Mouse (Mus musculus): ENCODE measurements at regions not wholly inside any gene's neighbourhood (a gene's known extent, or its start where the extent isn't known, plus 50 kb on each side); places are given as distances from the start of the nearest gene placed in this dataset.

DNA sequence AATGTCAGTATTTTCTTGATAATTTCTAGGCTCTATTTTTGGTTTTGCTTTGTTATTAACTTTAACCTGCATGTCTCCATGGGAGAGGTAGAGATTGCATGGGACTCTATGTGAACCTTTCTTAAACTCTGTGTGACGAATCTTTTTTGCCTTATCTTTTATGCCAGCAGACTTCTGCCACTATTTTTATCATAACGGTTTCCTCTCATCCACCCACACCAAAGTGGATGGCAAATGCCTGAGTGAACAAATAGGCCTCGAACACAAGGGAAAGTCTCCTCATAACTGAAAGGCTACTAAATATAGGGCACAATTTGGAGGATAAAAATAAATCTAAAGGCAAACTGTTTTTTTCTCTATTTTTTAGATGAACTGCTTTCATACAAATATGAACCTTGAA lies 343.3 kb upstream of the Ctso start:
- DNase-seq (ENCODE audit: low spot score) (no peak), ATAC-seq (ENCODE audit: extremely low read depth, insufficient number of reproducible peaks, low FRiP score, poor library complexity, severe bottlenecking) (no peak)
- Histone ChIP-seq H3K4me3 (ENCODE audit: low read depth, low read length) (no peak overlapping the region), H3K27me3 (ENCODE audit: insufficient read depth, low read length) (no peaks in the 10 kb centered on the region), H3K36me3 (replicated peaks) (no peaks in the 10 kb centered on the region), H3K4me1 (ENCODE audit: insufficient read depth, low read depth, low read length) (no peaks in the 10 kb centered on the region), H3K9me3 (replicated peaks) (no peaks in the 10 kb centered on the region)
- TF ChIP-seq GATA2 (IDR thresholded peaks at IDR 0.05; ENCODE audit: borderline replicate concordance, low read depth, low read length) (no peak), CTCF (IDR thresholded peaks at IDR 0.05; ENCODE audit: low read depth, low read length) (no peak), TAL1 (conservative IDR thresholded peaks at IDR 0.05; ENCODE audit: low read depth, low read length) (no peak), POLR2AphosphoS5 (IDR thresholded peaks at IDR 0.05; ENCODE audit: insufficient replicate concordance, low read depth, low read length) (no peak), GATA1 (IDR thresholded peaks at IDR 0.05; ENCODE audit: borderline replicate concordance, low read length) (no peak)

DNA sequence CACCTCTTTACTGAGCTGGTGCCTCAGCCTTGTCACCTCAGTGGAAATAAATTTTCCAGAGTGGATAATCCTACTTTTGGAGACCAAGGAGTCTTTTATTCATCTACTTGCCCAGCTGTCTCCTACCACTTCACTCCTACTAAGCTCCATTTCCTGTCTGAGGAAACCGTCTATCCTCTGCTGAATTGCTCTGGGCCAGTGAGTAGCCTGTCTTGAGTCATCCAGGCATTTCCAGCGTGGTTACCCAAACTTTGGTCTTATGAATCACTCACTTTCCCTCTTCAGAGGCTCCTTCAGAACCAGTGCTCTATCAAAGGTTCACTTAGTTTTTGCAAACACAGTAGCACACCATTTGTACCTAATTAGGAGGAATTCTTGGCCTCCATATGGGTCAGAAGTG lies 303.2 kb upstream of the Ctso start:
- H3K4me3 ChIP-seq (ENCODE audit: low read depth, low read length) = no peak overlapping the region
- no peak for ATAC-seq (ENCODE audit: extremely low read depth, insufficient number of reproducible peaks, low FRiP score, poor library complexity, severe bottlenecking)
- no peaks in the 10 kb centered on the region for H3K27me3 ChIP-seq (ENCODE audit: insufficient read depth, low read length)
- no peak for DNase-seq (ENCODE audit: low spot score)
- no peaks in the 10 kb centered on the region for H3K36me3 ChIP-seq (replicated peaks)
- TF ChIP-seq GATA1 (IDR thresholded peaks at IDR 0.05; ENCODE audit: borderline replicate concordance, low read length) (no peak), GATA2 (IDR thresholded peaks at IDR 0.05; ENCODE audit: borderline replicate concordance, low read depth, low read length) (no peak), TAL1 (conservative IDR thresholded peaks at IDR 0.05; ENCODE audit: low read depth, low read length) (no peak), POLR2AphosphoS5 (IDR thresholded peaks at IDR 0.05; ENCODE audit: insufficient replicate concordance, low read depth, low read length) (no peak), CTCF (IDR thresholded peaks at IDR 0.05; ENCODE audit: low read depth, low read length) (no peak)
- H3K4me1 ChIP-seq (ENCODE audit: insufficient read depth, low read depth, low read length) = no peaks in the 10 kb centered on the region
- H3K9me3 ChIP-seq (replicated peaks) = no peaks in the 10 kb centered on the region

DNA sequence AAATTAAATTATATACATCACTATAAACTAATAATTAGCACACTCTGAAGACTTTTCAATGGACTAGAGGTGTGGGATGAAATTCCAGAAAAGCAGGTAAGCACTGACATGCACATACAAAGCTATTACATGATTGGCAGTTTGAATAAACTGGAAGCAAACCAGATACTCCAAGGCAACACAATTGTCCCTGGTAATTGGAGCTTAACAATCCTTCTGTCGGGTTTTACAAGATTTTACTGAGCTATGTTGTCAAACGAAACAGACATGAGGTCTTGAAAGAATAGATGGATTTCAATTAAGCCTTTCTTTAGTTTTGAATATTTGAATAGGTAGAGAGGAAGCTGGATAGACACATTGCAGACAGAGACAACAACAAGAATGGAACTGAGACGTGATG lies 273.9 kb upstream of the Ctso start:
- DNase-seq (ENCODE audit: low spot score) (no peak), ATAC-seq (ENCODE audit: extremely low read depth, insufficient number of reproducible peaks, low FRiP score, poor library complexity, severe bottlenecking) (no peak)
- Histone ChIP-seq H3K36me3 (replicated peaks) (no peaks in the 10 kb centered on the region), H3K27me3 (ENCODE audit: insufficient read depth, low read length) (no peaks in the 10 kb centered on the region), H3K4me1 (ENCODE audit: insufficient read depth, low read depth, low read length) (no peaks in the 10 kb centered on the region), H3K9me3 (replicated peaks) (0 out of 2 replicates have a peak, but pooled peaks cover 2% of the 10 kb centered on the region), H3K4me3 (ENCODE audit: low read depth, low read length) (no peak overlapping the region)
- TF ChIP-seq CTCF (IDR thresholded peaks at IDR 0.05; ENCODE audit: low read depth, low read length) (no peak), TAL1 (conservative IDR thresholded peaks at IDR 0.05; ENCODE audit: low read depth, low read length) (no peak), GATA1 (IDR thresholded peaks at IDR 0.05; ENCODE audit: borderline replicate concordance, low read length) (no peak), GATA2 (IDR thresholded peaks at IDR 0.05; ENCODE audit: borderline replicate concordance, low read depth, low read length) (no peak), POLR2AphosphoS5 (IDR thresholded peaks at IDR 0.05; ENCODE audit: insufficient replicate concordance, low read depth, low read length) (no peak)

DNA sequence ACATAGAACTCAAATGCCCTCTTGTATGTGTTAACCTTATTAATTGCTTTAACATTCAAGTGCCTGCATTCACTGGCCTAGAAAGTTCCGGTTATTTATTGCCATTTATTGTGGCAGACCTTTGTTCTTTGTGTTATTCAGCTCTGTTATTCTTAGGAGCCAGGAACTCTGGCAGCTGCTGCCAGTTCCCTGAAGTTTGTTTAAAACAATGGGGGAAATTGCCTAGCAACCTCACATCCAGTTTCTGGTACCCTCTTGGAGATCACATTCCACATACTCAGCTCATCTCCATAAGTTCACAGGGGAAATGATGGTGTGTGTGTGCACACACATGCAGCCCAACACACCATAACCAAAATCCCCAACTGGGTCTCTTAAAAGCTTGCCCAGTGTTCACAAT lies 270.8 kb upstream of the Ctso start:
- Histone ChIP-seq H3K27me3 (ENCODE audit: insufficient read depth, low read length) (no peaks in the 10 kb centered on the region), H3K36me3 (replicated peaks) (no peaks in the 10 kb centered on the region), H3K4me1 (ENCODE audit: insufficient read depth, low read depth, low read length) (no peaks in the 10 kb centered on the region), H3K4me3 (ENCODE audit: low read depth, low read length) (no peak overlapping the region), H3K9me3 (replicated peaks) (no peaks in the 10 kb centered on the region)
- ATAC-seq (ENCODE audit: extremely low read depth, insufficient number of reproducible peaks, low FRiP score, poor library complexity, severe bottlenecking) = no peak
- TF ChIP-seq GATA2 (IDR thresholded peaks at IDR 0.05; ENCODE audit: borderline replicate concordance, low read depth, low read length) = no peak
- no peak for TF ChIP-seq GATA1 (IDR thresholded peaks at IDR 0.05; ENCODE audit: borderline replicate concordance, low read length)
- TF ChIP-seq POLR2AphosphoS5 (IDR thresholded peaks at IDR 0.05; ENCODE audit: insufficient replicate concordance, low read depth, low read length) = no peak
- TF ChIP-seq CTCF (IDR thresholded peaks at IDR 0.05; ENCODE audit: low read depth, low read length) = no peak
- TF ChIP-seq TAL1 (conservative IDR thresholded peaks at IDR 0.05; ENCODE audit: low read depth, low read length) = no peak
- no peak for DNase-seq (ENCODE audit: low spot score)

DNA sequence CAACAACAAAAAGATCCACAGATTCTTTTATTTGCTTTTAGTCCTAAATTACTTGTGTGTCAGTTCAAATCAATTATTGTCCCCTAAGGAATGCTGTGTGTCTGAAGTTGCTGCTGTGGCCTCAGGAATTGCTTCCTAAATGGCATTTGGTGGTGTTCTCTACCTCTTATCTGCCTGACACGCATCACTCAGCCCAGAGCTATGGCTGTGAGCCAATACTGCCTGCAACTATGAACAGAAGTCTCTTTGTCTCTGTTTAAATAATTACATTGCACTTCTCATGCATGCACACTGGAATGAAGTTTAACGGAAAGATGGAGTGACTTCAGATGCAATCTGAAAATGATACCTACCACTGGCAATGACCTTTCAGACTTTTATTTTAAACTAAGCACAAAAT lies 266.1 kb upstream of the Ctso start:
- no peaks in the 10 kb centered on the region for H3K27me3 ChIP-seq (ENCODE audit: insufficient read depth, low read length)
- H3K4me1 ChIP-seq (ENCODE audit: insufficient read depth, low read depth, low read length) = no peaks in the 10 kb centered on the region
- H3K4me3 ChIP-seq (ENCODE audit: low read depth, low read length) = no peak overlapping the region
- no peaks in the 10 kb centered on the region for H3K36me3 ChIP-seq (replicated peaks)
- DNase-seq (ENCODE audit: low spot score) (no peak), ATAC-seq (ENCODE audit: extremely low read depth, insufficient number of reproducible peaks, low FRiP score, poor library complexity, severe bottlenecking) (no peak)
- no peaks in the 10 kb centered on the region for H3K9me3 ChIP-seq (replicated peaks)
- TF ChIP-seq TAL1 (conservative IDR thresholded peaks at IDR 0.05; ENCODE audit: low read depth, low read length) (no peak), CTCF (IDR thresholded peaks at IDR 0.05; ENCODE audit: low read depth, low read length) (no peak), GATA2 (IDR thresholded peaks at IDR 0.05; ENCODE audit: borderline replicate concordance, low read depth, low read length) (no peak), GATA1 (IDR thresholded peaks at IDR 0.05; ENCODE audit: borderline replicate concordance, low read length) (no peak), POLR2AphosphoS5 (IDR thresholded peaks at IDR 0.05; ENCODE audit: insufficient replicate concordance, low read depth, low read length) (no peak)

DNA sequence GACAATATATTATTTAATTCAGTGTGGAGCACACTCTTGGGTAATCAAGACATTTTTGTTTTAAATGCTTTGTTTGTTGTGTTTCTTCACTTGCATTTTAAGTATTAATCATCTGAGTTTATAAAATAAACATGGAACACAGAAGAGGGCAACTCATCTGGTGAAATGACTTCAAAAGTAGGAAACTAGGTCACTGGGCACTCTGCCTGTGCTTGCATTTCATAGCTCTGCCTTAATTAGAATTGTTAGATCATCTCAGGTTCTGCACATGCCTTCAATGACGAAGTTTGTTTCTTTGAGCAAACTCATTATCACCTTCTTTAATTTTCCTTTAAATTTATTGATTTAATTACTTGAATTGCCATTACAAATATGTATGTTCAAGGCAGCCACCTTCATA lies 255.8 kb upstream of the Ctso start:
- no peak for TF ChIP-seq POLR2AphosphoS5 (IDR thresholded peaks at IDR 0.05; ENCODE audit: insufficient replicate concordance, low read depth, low read length)
- Histone ChIP-seq H3K36me3 (replicated peaks) (no peaks in the 10 kb centered on the region), H3K9me3 (replicated peaks) (no peaks in the 10 kb centered on the region), H3K27me3 (ENCODE audit: insufficient read depth, low read length) (no peaks in the 10 kb centered on the region), H3K4me1 (ENCODE audit: insufficient read depth, low read depth, low read length) (no peaks in the 10 kb centered on the region), H3K4me3 (ENCODE audit: low read depth, low read length) (no peak overlapping the region)
- DNase-seq (ENCODE audit: low spot score) = no peak
- no peak for ATAC-seq (ENCODE audit: extremely low read depth, insufficient number of reproducible peaks, low FRiP score, poor library complexity, severe bottlenecking)
